Mouse (Mus musculus) hindlimb bud, embryonic 11.5 days (tissue): ENCODE results near the gene Hic2.

Experiments used
- DNase-seq: peaks from one replicate; pipeline ENCODE4 v3.0.0-alpha.2; 2012; ENCODE audit warnings: low read depth, low spot score; ENCODE audit errors: extremely low spot score

Gene Hic2

DNA sequence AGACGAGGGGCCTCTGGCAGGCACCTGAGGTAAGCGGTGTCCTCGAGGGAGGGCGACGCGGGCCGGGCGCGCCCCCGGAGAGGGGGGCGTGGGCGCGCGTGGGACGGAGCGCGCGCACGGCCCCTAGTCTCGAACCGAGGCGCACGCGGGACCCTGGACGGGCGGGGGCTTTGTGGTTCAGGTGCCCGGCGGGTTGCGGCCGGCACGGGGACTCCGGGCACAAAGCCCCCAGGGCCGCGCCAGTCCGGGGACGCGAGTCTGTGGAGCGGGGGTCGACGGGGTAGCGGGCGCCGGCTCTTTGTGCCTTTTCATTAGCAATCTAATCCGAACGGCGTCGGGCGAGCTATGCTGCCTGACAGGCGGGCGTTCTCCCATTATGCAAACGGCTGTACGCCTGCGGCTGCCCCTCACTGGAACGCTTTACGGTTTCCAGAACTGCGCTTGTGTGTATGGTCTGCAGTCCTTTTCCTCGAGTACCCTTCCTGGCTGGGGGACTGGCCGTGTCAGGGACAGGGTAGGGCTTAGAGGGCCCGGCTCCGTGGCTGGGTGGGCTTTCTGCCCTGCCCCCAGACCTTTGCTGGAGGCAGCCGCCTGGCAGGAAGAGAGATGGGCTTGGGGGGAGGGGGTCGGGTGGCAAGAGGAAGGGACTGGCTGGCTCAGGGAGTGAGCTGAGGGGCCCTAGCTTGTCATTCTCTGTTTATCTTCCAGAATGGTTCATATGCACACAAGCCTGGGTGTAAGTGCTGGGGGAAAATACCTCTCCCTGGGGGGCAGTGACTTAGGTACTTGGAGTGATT, 528 bp downstream of the Hic2 start:
- no peak for DNase-seq

- no peak for DNase-seq
Measured at GRCm38 (mm10) chr16:17234499-17234895, 1.1 kb downstream of the Hic2 start.

- DNase-seq, result no peak
Measured at GRCm38 (mm10) chr16:17234916-17235665, 1.7 kb downstream of the Hic2 start.

DNA sequence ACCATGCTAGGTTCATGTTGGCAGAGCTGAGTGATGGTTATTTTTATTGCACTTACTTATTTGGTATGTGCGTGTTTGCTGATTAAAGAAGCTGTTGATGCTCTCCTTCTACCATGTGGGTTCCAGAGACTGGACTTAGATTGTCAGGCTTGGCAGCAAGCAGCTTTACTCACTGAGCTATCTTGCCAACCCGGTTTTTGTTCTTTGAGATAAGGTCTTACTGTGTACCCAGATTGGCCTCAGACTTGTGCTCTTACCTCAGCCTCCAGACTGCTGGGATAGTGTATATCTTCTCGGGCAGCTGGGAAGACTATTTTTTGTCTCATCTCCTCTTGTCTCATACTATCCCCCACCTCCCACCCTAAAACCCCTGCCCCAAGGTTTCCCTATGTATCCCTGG, 4.3 kb downstream of the Hic2 start:
- no peak for DNase-seq

DNA sequence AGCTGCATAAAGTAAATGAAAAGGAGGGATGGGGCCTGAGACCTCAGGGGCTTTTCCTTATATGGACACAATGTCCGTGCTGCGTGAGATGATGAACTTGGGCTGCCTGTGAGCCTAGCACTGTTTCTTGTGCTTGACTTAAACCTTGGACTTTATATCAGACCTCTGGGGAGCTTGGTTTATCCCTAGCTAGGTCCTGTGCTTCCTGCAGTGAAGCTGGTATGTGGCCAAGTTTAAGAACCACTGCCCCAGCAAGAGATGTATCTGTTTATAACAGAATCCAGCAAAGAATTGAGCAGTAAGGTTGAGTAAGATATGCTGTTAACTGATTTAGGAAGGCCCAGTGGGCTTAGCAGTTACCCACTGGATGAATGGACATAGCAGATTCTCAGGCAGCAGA, 6.0 kb downstream of the Hic2 start:
- no peak for DNase-seq

- no peak for DNase-seq
Measured at GRCm38 (mm10) chr16:17243731-17244130, 10.4 kb downstream of the Hic2 start.

DNA sequence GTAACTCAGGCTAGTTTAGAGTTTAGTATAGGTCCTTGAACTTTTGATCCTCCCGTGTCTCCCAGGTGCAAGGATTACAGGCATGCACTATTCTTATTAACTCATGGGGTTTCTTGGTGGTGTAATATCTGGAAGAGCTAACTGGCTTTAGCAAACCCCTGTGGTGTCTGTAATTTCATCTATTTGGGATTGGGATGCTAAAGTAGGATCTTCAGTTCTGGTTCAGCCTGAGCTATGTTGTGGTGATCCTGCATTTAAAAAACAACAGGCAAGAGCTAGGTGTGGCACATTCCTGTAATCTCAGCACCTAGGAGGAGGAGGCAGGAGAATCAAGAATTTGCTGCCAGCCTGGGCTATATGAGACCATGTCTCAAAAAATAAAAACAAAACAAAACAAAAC, 11.6 kb downstream of the Hic2 start:
- no peak for DNase-seq

GRCm38 (mm10) chr16:17247727-17248126, 14.4 kb downstream of the Hic2 start:
- DNase-seq, result no peak

- no peak for DNase-seq
Measured at GRCm38 (mm10) chr16:17249135-17249534, 15.8 kb downstream of the Hic2 start.

DNA sequence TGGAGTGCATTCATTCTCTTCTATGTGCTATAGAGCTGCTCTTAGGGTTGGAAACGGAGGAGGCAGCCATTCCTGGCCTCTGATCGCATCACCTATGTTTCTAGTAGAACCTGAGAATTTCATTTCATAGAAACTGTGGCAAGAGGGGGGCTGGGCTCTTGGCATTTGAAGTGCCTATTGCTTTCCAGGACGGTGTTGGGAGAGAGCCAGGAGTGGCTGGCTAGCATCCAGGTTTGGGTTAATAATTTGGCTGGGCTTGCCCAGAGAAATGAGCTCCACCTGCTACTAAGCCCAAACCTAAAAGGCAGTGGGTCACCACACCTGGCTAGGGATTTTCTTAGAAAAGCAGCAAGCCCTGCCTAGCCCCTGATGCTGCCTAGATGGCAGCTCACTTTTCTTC, 18.2 kb downstream of the Hic2 start:
- DNase-seq, result no peak

DNA sequence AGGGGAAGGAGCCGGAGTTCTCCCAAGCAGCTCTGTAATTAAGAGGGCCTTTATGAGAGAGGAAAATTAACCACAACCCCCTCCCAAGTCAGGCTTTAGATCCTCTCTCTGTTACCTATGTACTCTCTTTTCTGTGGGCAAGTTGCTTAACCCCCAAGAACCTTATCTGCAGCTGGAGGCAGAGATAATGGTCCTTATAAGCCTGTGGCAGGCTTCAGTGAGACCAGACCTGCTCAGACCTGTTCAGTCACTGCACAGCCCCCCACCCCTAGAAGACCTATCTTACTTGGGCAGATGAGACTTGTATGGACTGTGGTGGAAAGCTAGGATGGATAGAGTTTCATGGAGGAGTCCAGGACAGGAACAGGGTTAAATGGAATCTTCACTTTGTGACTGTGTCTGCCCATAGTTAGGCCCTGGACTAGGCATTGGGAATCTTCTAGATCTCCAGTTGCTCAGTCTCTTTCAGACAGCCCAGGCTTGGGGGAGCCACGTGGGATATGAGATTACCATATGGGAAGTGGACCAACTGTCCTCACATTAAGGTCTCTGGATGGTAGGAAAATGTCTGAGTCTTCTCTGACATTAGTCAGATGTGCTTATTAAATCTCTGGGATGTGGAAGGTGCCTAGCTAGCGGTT, 18.8 kb downstream of the Hic2 start:
- DNase-seq, result no peak

DNA sequence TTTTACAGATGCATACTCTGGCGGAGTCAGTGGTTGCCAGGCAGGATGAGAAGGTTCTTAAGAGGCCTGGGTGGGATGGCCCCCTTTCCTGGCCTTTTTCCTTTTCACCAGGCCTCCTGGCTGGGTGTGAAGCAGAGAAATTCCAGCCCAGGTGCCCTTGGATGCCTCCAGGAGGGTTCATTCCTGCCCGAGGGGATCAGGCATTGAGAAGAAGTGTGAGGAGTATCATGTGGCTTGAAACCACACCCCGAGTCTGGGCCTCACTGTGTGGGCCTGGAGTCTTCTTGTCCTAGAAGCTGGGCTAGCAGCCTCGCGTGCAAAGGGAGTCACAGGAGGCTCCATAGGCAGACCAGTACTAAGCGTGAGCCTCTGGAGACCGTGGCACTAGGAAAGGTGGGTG, 19.5 kb downstream of the Hic2 start:
- no peak for DNase-seq

DNA sequence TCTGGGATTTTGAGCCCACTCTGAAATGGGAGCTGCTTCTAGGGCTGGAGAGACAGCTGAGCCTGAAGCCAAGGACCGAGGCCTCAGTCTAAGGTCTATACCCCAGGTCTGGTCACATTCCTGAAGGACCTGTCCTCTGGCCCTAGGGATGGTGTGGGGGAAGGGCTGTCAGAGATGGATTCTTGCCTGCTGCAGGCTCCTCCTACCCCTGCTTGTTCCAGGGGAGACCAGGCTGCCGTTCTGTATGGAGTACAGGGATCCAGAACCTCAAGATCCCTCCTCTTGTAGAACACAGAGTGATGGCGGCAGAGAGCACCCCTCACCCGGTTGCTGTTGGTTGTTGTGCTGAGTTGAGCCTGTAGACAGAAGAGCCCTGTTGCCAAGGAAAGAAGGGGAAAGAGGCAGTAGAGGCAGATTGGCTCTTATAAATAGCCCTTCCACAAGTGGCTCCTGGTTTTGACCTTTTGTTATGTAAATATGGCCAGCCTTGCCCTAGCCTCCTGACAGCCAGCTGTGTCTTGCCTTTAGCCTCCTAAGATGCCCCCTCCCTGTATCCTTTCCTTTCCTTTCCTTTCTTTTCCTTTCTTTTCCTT, 20.7 kb downstream of the Hic2 start:
- no peak for DNase-seq

GRCm38 (mm10) chr16:17255270-17255669, 21.9 kb downstream of the Hic2 start:
- DNase-seq, result no peak

GRCm38 (mm10) chr16:17257359-17257821, 24.0 kb downstream of the Hic2 start:
- no peak for DNase-seq

- DNase-seq, result no peak
Measured at GRCm38 (mm10) chr16:17258917-17259316, 25.5 kb downstream of the Hic2 start.

GRCm38 (mm10) chr16:17261341-17261740, 28.0 kb downstream of the Hic2 start:
- DNase-seq, result no peak

DNA sequence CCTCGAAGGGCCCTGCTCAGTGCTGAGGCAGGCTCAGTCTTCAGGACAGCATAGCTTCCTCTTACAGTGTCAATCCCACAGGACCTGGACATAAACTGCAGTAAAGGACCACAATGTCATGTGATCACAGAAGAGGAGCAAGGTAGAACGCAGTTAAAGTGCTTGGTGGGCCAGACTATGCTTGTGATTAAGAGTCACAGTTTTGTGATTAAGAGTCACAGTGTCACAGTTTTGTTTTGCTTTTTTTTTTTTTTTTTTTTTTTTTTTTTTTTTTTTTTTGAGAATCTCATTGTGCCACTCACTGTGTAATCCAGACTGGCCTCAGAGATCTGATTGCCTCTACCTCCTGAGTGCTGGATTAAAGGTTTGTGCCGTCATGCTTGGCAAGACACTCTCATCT, 32.7 kb downstream of the Hic2 start:
- no peak for DNase-seq

DNA sequence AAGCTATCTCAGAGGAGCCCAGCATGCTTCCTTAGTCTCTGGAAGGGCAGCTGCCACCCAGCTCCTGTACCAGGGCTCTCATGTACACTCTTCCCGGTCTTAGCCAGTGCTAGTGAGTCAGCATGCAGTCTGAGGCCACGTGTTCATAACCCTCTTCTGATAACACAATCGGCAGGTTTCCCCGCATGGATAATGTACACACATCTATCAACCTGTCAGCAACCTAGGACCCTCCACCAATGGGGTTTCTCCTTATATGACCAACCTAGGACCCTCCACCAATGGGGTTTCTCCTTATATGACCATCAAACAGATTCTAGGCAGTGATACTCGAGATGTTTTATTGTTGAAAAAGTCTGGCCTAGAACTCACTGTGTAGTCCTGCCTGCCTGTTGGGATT, 34.6 kb downstream of the Hic2 start:
- DNase-seq, result no peak

GRCm38 (mm10) chr16:17269872-17270271, 36.5 kb downstream of the Hic2 start:
- no peak for DNase-seq

DNA sequence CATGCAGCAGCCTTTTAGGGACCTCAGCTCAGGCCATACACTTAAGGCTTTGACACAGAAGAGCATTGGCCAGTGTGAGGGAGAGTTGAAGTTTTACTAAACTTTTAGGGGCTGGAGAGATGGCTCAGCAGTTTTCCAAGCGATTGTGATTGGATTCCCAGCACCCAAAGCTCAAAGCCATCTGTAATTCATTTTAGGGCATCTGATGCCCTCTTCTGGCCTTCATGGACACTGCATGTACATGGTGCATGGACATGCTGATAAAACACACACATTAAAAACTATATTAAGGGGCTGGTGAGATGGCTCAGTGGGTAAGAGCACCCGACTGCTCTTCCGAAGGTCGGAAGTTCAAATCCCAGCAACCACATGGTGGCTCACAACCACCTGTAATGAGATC, 37.8 kb downstream of the Hic2 start:
- DNase-seq, result no peak

- no peak for DNase-seq
Measured at GRCm38 (mm10) chr16:17271856-17272255, 38.5 kb downstream of the Hic2 start.
